Mouse (Mus musculus) lung, embryonic 14.5 days (tissue): ENCODE data around the gene Jazf1. TPM values are rescaled to one million over a fixed set of nuclear protein-coding genes. Genes with fewer than 3 reads are reported as not detected.

Experiments used
- ATAC-seq: fragments of 200-750 bp; cut with Nextera tagmentation; 2 replicates; pipeline ENCODE4 v1.8.0; 2017; ENCODE audit warnings: mild to moderate bottlenecking, moderate TSS enrichment, moderate library complexity; ENCODE audit not compliant: insufficient read depth
- DNase-seq: peaks from one replicate; pipeline ENCODE4 v3.0.0-alpha.2; 2015
- H3K27ac ChIP-seq: fragments of 300-500 bp; sonication (generic); 2 replicates; pipeline ENCODE4 v1.5.1; 2014; ENCODE audit warnings: low read depth, mild to moderate bottlenecking, moderate library complexity
- H3K27me3 ChIP-seq: fragments of 300-500 bp; sonication (generic); 2 replicates; pipeline ENCODE4 v1.6.1; 2014; ENCODE audit warnings: low read length, control low read depth; ENCODE audit not compliant: insufficient read depth
- H3K36me3 ChIP-seq: fragments of 300-500 bp; sonication (generic); 2 replicates; pipeline ENCODE4 v1.6.1; 2014; ENCODE audit warnings: control low read depth; ENCODE audit not compliant: insufficient read depth
- H3K4me1 ChIP-seq: fragments of 300-500 bp; sonication (generic); 2 replicates; pipeline ENCODE4 v1.6.1; 2014; ENCODE audit warnings: antibody characterized with exemption, control low read depth; ENCODE audit not compliant: insufficient read depth
- H3K4me2 ChIP-seq: fragments of 300-500 bp; sonication (generic); 2 replicates; pipeline ENCODE4 v1.6.1; 2014; ENCODE audit warnings: mild to moderate bottlenecking
- H3K4me3 ChIP-seq: fragments of 300-500 bp; sonication (generic); 2 replicates; pipeline ENCODE4 v1.5.1; 2014; ENCODE audit warnings: low read depth, low read length
- H3K9ac ChIP-seq: fragments of 300-500 bp; sonication (generic); 2 replicates; pipeline ENCODE4 v1.6.1; 2014
- H3K9me3 ChIP-seq: fragments of 300-500 bp; sonication (generic); 2 replicates; pipeline ENCODE4 v1.6.1; 2016; ENCODE audit warnings: low read depth, low read length, control low read depth
- CTCF ChIP-seq: IDR thresholded peaks from 2 replicates; pipeline ENCODE4 v1.5.1; 2016; ENCODE audit warnings: antibody characterized with exemption, low read depth
- whole genome bisulfite sequencing: fragments of 180-500 bp; shearing (Covaris S2); extraction: QIAGEN DNeasy Blood & Tissue Kit; methylation state at CpG from one replicate; pipeline ENCODE4 v1.1.7; 2014; 5-methylcytosine and 5-hydroxymethylcytosine counted together
- polyA plus RNA-seq: library from polyadenylated mRNA; unstranded; fragments of >200 nt; fragmentation: Nextera tagmentation; extraction: Ambion mirVana; gene quantifications from 2 replicates; pipeline ENCODE4 v1.2.1, GENCODE M21; 2014

The Jazf1 gene
- polyA plus RNA-seq, 1 experiment from 2014 or later, result 3.9 TPM

DNA sequence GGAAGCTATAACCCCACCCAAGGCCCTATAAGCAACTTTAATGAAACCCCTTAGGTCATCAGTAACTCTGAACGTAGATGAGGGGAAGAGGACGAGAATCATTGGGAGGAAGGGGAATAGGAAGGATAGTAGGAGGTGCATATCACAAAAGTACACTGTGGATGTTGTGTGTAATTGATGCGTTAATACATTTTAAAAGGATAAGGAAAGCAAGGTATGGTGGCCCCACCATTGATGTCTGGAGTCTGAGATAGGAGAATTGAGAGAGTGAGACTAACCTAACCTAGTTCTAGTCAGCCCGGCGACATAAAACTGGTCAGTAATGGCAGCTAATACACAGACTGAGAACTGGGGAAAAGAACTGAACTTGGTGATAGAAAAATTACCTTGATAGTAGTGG lies 315.6 kb downstream of the Jazf1 start:
- 91% methylated on average over 5 of the region's 5 CpGs for WGBS
- TF ChIP-seq CTCF, result no peak
- Histone ChIP-seq H3K27me3 (no peaks in the 10 kb centered on the region), H3K9ac (no peak overlapping the region), H3K9me3 (no peaks in the 10 kb centered on the region), H3K36me3 (peaks cover 41% of the 10 kb centered on the region), H3K4me3 (no peak overlapping the region), H3K27ac (no peak overlapping the region), H3K4me1 (no peaks in the 10 kb centered on the region), H3K4me2 (no peak overlapping the region)
- ATAC-seq (no peak), DNase-seq (no peak)

GRCm38 (mm10) chr6:52734630-52735029 lies 333.8 kb downstream of the Jazf1 start:
- TF ChIP-seq CTCF, result no peak
- H3K36me3 ChIP-seq, result peaks cover 35% of the 10 kb centered on the region
- no peak for ATAC-seq

GRCm38 (mm10) chr6:52730338-52730737 lies 338.1 kb downstream of the Jazf1 start:
- no peaks in the 10 kb centered on the region for H3K27me3 ChIP-seq
- no peak for TF ChIP-seq CTCF
- no peak overlapping the region for H3K4me3 ChIP-seq
- no peak overlapping the region for H3K9ac ChIP-seq
- H3K36me3 ChIP-seq, result peaks cover 40% of the 10 kb centered on the region
- no peaks in the 10 kb centered on the region for H3K9me3 ChIP-seq
- H3K27ac ChIP-seq, result no peak overlapping the region
- H3K4me1 ChIP-seq, result no peaks in the 10 kb centered on the region
- ATAC-seq (peak; percentile 84), DNase-seq (peak; percentile 79)
- H3K4me2 ChIP-seq, result no peak overlapping the region
- 34% methylated on average over 4 of the region's 4 CpGs for WGBS

More at GRCm38 (mm10) chr6:52734630-52735029, 333.8 kb downstream of the Jazf1 start:
- H3K27me3 ChIP-seq, result no peaks in the 10 kb centered on the region
- H3K27ac ChIP-seq, result no peak overlapping the region
- H3K4me3 ChIP-seq, result no peak overlapping the region
- no peak overlapping the region for H3K4me2 ChIP-seq
- DNase-seq, result no peak
- no peak overlapping the region for H3K9ac ChIP-seq
- 85% methylated on average over 2 of the region's 2 CpGs for WGBS
- no peaks in the 10 kb centered on the region for H3K4me1 ChIP-seq
- H3K9me3 ChIP-seq, result no peaks in the 10 kb centered on the region

- peaks cover 27% of the 10 kb centered on the region for H3K36me3 ChIP-seq
- ATAC-seq, result no peak
- no peak overlapping the region for H3K4me2 ChIP-seq
- 49% methylated on average over 8 of the region's 8 CpGs for WGBS
- no peak overlapping the region for H3K9ac ChIP-seq
- H3K9me3 ChIP-seq, result no peaks in the 10 kb centered on the region
- H3K27me3 ChIP-seq, result no peaks in the 10 kb centered on the region
- no peak overlapping the region for H3K4me3 ChIP-seq
- TF ChIP-seq CTCF, result peak; percentile 95
- no peaks in the 10 kb centered on the region for H3K4me1 ChIP-seq
- no peak overlapping the region for H3K27ac ChIP-seq
- DNase-seq, result peak; percentile 86
Observed at GRCm38 (mm10) chr6:52724805-52725439, 343.5 kb downstream of the Jazf1 start.

Other genes with a start within 250 kb of the Jazf1 start
- 6.4 and 7.7 TPM in 2 replicates for gene Creb5, start 218.6 kb upstream of the Jazf1 start, polyA plus RNA-seq